Mouse (Mus musculus) small intestine, adult 2 months (tissue): ENCODE data around the gene Rnf2. TPM values are rescaled to one million over a fixed set of nuclear protein-coding genes. Genes with fewer than 3 reads are reported as not detected.
"Not testable (repeated sequence)": the region's sequence is repeated elsewhere in the genome, so short reads cannot be mapped to it uniquely, and the experiment has no call there.

Source experiments
- H3K27ac ChIP-seq: fragments of 200-500 bp; 2 replicates; pipeline ENCODE4 v1.5.1; 2012; ENCODE audit warnings: low read depth, low read length, control low read depth, inconsistent platforms; ENCODE audit not compliant: insufficient read depth
- H3K27me3 ChIP-seq: fragments of 200-500 bp; 2 replicates; pipeline ENCODE4 v1.6.1; 2012; ENCODE audit warnings: mild to moderate bottlenecking, moderate library complexity, low read length, inconsistent platforms; ENCODE audit not compliant: control insufficient read depth, insufficient read depth
- H3K36me3 ChIP-seq: fragments of 200-500 bp; 2 replicates; pipeline ENCODE4 v1.6.1; 2012; ENCODE audit warnings: mild to moderate bottlenecking, low read length, control low read depth, inconsistent platforms; ENCODE audit not compliant: control insufficient read depth, insufficient read depth
- H3K4me1 ChIP-seq: fragments of 200-500 bp; 2 replicates; pipeline ENCODE4 v1.6.1; 2012; ENCODE audit warnings: low read length, inconsistent platforms, mixed read lengths; ENCODE audit not compliant: control insufficient read depth, insufficient read depth, insufficient read length
- H3K4me3 ChIP-seq: fragments of 200-500 bp; 2 replicates; pipeline ENCODE4 v1.5.1; 2012; ENCODE audit warnings: low read depth, mild to moderate bottlenecking, control low read depth, inconsistent platforms, low read length, moderate library complexity
- CTCF ChIP-seq: fragments of 200-500 bp; IDR thresholded peaks from 2 replicates; pipeline ENCODE4 v1.5.1; 2012; ENCODE audit warnings: low read depth, mild to moderate bottlenecking, control low read depth, inconsistent platforms, low read length, moderate library complexity, mixed read lengths; ENCODE audit not compliant: insufficient replicate concordance, insufficient read length; ENCODE audit errors: extremely low read depth
- POLR2A ChIP-seq: fragments of 200-500 bp; IDR thresholded peaks from 2 replicates; pipeline ENCODE4 v1.6.1; 2012; ENCODE audit warnings: low read depth, mild to moderate bottlenecking, control low read depth, inconsistent platforms, low read length, moderate library complexity
- WGBS: fragments of 180-500 bp; shearing (Covaris S2); methylation state at CpG from one replicate; pipeline ENCODE4 v1.1.7; 2018; 5-methylcytosine and 5-hydroxymethylcytosine counted together
- polyA plus RNA-seq: library from polyadenylated mRNA; depleted of rRNA; stranded (reverse); fragments of >200 nt; gene quantifications from 2 replicates; pipeline ENCODE4 v1.2.3, GENCODE M21; 2012

Gene Rnf2
- polyA plus RNA-seq, 1 experiment: 4.6 TPM

GRCm38 (mm10) chr1:151484754-151485153, 16.0 kb downstream of the Rnf2 start:
- 92% methylated on average over 5 of the region's 5 CpGs for WGBS
- Histone ChIP-seq H3K4me3 (no peak overlapping the region), H3K27me3 (no peaks in the 10 kb centered on the region), H3K27ac (no peak overlapping the region), H3K36me3 (no peaks in the 10 kb centered on the region), H3K4me1 (no peaks in the 10 kb centered on the region)
- TF ChIP-seq POLR2A (no peak), CTCF (no peak)

GRCm38 (mm10) chr1:151483568-151483967, 17.2 kb downstream of the Rnf2 start:
- Histone ChIP-seq H3K4me3 (no peak overlapping the region), H3K4me1 (no peaks in the 10 kb centered on the region), H3K36me3 (no peaks in the 10 kb centered on the region), H3K27ac (no peak overlapping the region), H3K27me3 (no peaks in the 10 kb centered on the region)
- WGBS: 47% methylated on average over 1 of the region's 1 CpGs
- TF ChIP-seq POLR2A: no peak
- TF ChIP-seq CTCF: peak; percentile 19; the same call in 1 of the 2 replicates

- Histone ChIP-seq H3K27me3 (no peaks in the 10 kb centered on the region), H3K36me3 (peaks cover 4% of the 10 kb centered on the region; the same call in 1 of the 2 replicates), H3K4me1 (no peaks in the 10 kb centered on the region), H3K4me3 (no peak overlapping the region), H3K27ac (no peak overlapping the region)
- 98% methylated on average over 1 of the region's 1 CpGs for WGBS
- TF ChIP-seq CTCF (no peak), POLR2A (no peak)
Measured at GRCm38 (mm10) chr1:151482497-151482896, 18.3 kb downstream of the Rnf2 start.

DNA sequence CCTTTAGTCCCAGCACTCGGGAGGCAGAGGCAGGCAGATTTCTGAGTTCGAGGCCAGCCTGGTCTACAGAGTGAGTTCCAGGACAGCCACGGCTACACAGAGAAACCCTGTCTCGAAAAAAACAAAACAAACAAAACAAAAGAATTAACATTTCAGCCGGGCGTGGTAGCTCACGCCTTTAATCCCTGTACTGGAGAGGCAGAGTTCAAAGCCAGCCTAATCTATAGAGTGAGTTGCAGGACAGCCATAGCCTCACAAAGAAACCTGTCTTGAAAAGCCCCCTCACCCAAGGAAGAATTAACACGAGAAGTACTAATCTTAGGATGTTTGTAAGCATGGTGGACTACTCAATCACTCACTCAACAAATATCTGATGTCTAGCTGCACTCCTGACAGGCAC, 28.4 kb downstream of the Rnf2 start:
- not testable (repeated sequence) for H3K4me3 ChIP-seq, H3K27me3 ChIP-seq, H3K27ac ChIP-seq, H3K4me1 ChIP-seq
- H3K36me3 ChIP-seq: peaks cover 38% of the 10 kb centered on the region
- WGBS: 91% methylated on average over 8 of the region's 8 CpGs

DNA sequence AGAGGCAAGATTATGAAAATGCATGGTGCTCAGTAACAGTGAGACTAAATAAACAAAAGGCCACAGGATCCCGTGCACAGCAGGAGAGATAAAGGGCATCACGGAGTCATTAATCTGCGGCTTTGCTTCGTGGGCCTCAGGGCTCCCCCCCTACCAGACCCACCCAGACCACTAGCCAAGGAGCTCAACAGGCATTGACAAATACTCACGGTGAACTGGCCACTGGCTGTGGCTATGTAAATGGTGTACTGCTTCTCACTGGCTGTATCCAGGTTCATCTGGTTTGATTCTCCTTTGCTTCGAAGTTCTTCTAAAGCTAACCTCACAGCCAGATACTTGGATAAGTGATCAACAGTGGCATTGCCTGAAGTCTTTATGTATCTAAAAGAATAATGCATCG, 29.3 kb downstream of the Rnf2 start:
- peaks cover 33% of the 10 kb centered on the region for H3K36me3 ChIP-seq
- 79% methylated on average over 7 of the region's 7 CpGs for WGBS
- TF ChIP-seq CTCF (no peak), POLR2A (no peak)
- H3K4me1 ChIP-seq: no peaks in the 10 kb centered on the region
- H3K4me3 ChIP-seq: no peak overlapping the region
- H3K27ac ChIP-seq: no peak overlapping the region
- H3K27me3 ChIP-seq: no peaks in the 10 kb centered on the region

DNA sequence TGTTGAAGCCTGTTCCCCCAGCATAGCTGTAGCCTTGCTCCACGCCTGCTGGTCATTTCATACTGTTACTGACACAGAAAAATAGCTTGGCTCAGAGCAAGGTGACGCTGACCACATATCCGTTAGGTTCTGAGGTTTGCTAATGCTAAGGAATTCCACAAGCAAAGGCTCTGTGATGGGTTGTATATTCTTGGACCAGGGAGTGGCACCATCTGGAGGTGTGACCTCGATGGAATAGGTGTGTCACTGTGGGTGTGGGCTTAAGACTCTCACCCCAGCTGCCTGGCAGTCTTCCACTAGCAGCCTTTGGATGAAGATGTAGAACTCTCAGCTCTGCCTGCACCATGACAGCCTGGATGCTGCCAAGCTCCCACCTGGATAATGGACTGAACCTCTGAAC, 34.2 kb downstream of the Rnf2 start:
- Histone ChIP-seq H3K4me1 (no peaks in the 10 kb centered on the region), H3K4me3 (no peak overlapping the region), H3K27ac (no peak overlapping the region), H3K27me3 (no peaks in the 10 kb centered on the region), H3K36me3 (peaks cover 9% of the 10 kb centered on the region)
- WGBS: 65% methylated on average over 4 of the region's 4 CpGs
- TF ChIP-seq CTCF: no peak
- no peak for TF ChIP-seq POLR2A

DNA sequence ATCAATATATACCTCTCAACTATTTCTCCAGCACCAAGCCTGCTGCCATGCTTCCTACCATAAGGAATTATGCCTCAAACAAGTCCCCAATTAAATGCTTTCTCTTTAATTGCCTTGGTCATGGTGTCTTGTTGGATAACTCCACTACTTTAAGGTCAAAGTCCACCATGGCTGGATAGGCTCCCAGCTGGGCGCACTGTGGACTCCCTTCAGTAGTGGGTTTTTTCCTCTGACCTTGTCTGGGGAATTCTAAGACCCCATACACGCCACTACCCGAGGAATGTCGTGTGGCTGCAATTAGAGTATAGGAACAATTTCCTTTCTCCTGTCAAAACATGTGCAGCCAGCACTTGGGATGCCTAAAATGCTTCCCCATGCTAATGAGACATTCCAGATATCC, 35.8 kb downstream of the Rnf2 start:
- Histone ChIP-seq H3K27me3 (no peaks in the 10 kb centered on the region), H3K4me1 (no peaks in the 10 kb centered on the region), H3K36me3 (peaks cover 10% of the 10 kb centered on the region), H3K4me3 (no peak overlapping the region), H3K27ac (no peak overlapping the region)
- TF ChIP-seq POLR2A: no peak
- no peak for TF ChIP-seq CTCF
- 61% methylated on average over 4 of the region's 4 CpGs for WGBS

GRCm38 (mm10) chr1:151461265-151461664, 39.5 kb downstream of the Rnf2 start:
- no peak overlapping the region for H3K27ac ChIP-seq
- no peaks in the 10 kb centered on the region for H3K4me1 ChIP-seq
- H3K27me3 ChIP-seq: no peaks in the 10 kb centered on the region
- 92% methylated on average over 9 of the region's 9 CpGs for WGBS
- TF ChIP-seq POLR2A: no peak
- no peak for TF ChIP-seq CTCF
- H3K4me3 ChIP-seq: no peak overlapping the region
- peaks cover 36% of the 10 kb centered on the region for H3K36me3 ChIP-seq
